Mouse (Mus musculus) embryo, embryonic 10 days (tissue): Measurements from ENCODE around the gene Nags.
A peak's percentile ranks its signal among the peaks of the same experiment; 100 is the strongest.

Source experiments
- DNase-seq: peaks from one replicate; pipeline ENCODE4 v3.0.0-alpha.2; 2015; ENCODE audit warnings: low spot score

The Nags gene

DNA sequence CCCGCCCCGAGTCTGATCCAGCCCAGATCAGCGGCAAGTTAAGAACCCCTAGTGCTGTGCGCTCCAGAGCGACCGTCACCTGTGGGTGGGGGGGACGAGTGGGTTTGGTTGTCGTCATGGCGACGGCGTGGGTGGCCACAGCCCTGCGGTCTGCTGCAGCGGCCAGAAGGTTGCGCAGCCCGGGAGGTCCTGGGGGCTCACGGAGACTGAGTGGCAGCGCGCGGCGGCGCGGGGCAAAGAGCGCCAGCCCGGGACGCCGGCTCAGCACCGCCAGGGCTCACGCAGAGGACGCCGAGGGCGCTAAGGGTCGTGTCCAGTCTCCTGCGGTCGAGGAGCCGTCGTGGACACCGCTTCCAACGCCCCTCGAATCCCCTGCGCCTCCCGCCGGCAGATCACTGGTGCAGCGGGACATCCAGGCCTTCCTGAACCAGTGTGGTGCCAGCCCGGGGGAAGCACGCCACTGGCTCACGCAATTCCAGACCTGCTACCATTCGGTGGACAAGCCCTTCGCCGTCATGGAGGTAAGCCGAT lies at the start of gene Nags:
Nags (plus strand) TSS at position 43 of the 531 bp plus-strand sequence.
- DNase-seq = peak; percentile 9

DNA sequence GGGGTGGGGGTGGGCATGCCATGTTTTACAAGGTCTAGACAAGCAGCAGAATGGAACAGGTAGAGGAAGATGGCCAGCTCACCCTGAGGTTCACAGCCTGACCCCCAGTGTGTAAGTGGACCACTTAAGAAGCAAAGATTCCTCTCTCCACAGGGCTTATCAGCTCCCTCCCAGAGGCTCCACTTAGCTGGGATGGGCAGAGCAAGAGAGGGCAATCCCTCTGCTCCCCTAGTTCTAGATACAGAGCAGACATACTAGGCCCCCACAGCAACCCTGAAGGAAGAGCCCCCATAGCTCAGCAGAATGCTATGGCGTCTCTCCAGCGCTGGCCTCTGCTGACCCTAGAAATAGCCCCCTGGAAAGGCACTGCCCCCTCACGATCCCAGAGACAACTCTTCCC lies 49.6 kb upstream of the Nags start:
- DNase-seq = no peak

DNA sequence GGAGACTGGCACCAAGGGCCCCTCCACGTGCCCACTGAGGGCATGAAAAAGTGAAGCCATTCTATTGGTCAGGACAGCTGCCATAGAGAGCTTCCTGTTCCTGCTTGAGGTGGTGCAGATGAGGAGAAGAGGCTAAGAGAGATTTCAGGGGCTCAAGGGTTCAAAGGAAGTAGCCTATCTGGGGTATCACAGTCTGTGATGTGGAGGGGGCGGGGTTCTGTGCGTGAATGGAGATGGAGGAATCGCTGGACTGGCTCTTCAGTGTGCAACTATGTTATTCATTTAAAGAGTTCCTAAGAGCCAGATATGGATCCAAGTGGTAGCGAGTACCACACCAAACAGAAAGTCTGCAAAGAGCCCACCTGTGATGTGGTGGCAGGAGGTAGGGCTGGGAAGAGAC lies 48.9 kb upstream of the Nags start:
- no peak for DNase-seq

DNA sequence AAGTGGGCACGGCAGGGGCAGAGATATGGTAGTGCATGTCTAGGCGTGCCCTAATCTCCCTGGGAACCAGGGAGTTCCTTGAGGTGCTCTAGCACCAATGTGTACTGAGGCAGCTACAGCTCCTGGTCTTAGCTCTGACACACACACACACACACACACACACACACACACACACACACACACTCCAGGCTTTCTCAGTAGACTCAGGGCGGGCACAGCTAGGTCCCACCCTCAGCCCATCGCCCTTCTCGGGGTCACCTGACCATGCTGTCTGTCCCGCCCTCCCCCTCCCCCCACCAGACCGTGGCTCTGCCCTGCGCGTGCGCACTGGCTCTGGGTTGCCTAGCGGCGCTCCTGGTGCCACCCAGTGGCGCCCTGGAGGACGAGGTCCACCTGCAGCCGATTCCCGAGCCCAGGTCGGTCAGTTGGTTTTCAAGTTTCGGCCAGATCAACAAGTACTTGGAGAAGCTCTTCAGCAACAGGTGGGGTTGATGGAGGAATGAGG lies 48.4 kb upstream of the Nags start:
- DNase-seq = peak; percentile 92

DNA sequence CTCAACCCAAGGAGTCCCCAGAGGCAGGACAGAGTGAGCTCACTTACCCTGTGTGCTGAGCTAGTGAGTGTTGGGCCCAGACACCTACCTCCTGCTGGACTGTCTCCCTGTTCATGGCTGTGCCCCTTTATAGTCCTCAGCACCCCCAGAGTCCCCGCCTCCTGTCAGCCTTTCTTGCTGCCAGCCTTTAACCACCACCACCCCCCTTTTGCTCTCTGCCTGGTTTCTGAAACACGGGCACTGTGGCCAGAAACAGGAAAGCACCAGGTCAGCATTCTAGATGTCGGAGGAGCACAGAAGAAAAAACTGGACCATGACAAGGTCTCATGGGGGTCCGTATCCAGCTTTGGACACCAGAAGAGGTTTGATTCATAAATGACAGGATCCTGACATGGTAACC lies 44.1 kb upstream of the Nags start, which contains the start of gene Ppy:
Ppy (minus strand) TSS at position 101 of the 400 bp plus-strand sequence.
- no peak for DNase-seq

DNA sequence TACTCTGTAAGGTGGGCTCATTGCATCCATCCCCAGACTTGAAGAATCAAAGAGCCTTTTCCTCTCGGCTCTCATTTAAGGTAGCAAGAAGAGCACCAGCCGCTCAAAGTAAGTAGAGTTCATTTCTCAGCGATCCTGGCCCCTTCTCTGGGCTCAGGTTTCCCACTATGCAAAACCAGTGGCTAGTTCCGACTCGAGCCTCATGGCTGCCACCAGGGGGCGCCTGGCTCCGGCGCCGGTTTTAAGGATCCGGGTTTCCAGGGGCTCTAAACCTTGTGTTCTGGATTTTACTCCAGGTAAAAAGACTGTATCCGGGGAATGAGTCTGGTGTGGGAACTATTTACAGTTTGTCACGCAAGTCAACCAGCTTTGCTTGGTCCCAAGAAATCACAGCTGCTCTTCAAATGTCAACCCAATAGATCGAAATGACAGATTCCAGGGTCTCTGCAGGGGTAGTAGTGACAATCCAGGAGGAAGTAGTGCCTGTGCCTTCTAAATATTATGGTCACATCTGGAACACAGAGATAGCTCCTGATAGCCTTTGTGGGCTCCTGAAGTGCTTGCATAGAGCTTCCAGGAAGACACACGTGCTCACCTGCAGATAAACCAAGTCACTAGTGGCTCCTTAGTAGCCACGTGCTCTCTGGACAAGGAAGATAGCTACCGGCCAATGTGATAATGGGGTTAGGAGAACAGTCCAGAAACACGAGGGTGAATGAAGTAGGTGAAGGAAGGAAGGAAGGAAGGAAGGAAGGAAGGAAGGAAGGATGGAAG lies 42.6 kb upstream of the Nags start:
- peak; percentile 74 for DNase-seq

DNA sequence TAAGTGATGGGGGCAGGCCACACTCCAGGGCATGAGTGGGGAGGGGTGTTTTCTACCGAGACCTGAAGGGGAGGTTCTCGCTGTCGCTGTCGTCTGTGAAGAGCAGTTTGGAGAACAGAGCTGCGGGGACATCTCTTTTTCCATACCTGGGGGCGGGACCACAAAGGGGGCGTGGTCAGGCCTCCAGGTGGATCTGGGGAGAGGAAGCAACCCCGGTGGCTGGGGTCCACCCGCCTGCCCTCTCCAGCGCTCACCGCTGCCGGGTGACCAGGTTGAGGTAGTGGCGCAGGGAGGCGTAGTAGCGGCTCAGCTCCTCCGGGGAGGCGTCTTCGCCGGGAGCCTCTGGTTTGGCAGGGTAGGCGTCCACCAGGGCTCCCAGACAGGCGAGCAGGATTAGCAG lies 38.4 kb upstream of the Nags start:
- DNase-seq = no peak

DNA sequence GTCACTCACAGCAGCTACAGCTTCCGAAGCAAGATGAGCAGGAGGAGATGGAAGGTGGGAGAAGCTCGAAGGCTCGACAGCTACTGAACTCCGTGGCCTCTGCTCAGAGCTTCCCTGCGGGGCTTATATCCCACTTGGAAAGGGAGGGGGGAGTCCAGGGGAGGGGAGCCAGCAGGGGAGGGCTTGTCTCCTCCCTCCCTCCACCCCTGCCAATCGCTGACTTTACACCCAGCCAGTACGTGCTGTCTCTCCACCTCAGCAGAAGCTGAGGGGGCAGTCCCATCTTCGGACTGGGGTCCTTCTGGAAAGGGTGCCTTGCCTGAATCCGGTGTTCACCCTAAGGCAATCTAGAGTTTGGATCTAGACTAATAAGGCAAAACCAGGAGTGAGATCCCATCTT lies 37.6 kb upstream of the Nags start, which contains the start of gene Pyy:
Pyy (minus strand) TSS at position 101 of the 400 bp plus-strand sequence.
- DNase-seq = no peak

DNA sequence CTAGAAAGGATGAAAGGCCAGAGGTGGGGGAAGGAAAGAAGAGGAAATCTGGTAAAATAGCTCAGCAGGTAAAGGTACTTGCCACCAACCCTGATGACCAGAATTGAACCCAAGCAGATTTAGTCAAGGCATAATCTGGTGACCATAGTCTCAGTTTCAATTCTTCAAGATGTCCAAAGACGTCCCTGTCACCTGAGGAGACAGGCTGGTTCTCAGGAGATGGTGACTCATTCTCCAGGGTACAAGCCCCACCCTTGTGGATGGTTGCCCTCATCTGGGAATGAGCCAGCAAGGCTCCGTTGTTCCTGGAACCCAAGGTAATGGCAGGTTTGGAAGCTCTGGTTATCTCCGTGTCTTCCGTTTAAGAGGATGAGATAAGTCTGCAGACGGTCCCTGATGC lies 33.7 kb upstream of the Nags start:
- DNase-seq = no peak

DNA sequence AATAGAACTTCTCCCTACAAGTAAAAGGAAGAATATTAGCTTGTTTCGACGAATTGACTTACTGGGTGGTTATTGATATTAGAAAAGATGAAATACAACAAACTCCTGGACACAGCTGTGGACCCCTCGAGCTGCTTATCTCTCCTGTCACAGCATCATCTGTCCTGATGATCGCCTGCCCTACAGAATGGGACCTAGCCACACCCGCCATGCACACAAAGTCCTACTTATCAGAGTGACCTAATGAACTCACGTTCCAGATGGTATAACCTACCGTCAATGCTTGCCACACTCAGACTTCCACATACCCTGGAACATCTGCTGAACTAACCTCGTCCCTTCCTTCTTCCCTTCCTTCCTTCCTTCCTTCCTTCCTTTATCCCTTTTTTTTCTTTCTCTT lies 29.1 kb upstream of the Nags start:
- no peak for DNase-seq

DNA sequence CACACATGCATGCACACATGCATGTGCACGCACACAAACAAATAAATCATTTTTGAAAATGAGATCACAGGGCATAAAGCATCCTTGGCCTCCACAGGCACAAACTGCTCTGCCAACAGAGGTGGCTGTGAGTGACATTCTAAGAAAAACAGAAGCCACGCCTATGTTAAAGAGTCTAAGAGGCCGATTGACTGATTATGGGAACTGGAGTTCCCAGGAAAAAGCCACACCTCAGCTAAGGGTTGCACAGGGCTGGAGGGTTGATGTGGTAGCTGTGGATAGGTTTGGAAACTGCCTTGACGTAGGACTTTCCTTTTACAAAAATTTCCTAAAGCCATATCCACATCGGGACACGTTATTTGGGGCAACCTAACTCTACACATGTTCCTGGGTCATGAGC lies 27.9 kb upstream of the Nags start:
- no peak for DNase-seq

DNA sequence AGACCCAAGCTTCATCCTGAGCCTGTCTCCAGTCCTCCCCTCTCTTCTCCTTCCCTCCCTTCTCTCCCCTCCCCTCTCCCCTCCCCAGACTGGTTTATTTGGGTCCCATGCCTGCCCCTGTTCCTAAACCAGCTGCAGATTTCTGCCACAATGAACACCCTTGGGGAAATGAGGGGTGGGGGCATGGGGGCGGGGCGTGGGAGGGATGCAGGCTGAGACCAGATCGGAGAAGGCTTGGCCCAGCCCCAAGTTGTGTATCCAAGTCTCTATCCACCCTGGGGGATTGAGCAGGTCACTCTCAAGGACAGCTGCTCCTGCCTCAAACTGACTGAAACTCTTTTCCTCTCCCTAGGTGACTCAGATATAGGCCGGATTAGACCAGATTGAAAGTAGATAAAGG lies 10.8 kb upstream of the Nags start:
- DNase-seq = no peak

DNA sequence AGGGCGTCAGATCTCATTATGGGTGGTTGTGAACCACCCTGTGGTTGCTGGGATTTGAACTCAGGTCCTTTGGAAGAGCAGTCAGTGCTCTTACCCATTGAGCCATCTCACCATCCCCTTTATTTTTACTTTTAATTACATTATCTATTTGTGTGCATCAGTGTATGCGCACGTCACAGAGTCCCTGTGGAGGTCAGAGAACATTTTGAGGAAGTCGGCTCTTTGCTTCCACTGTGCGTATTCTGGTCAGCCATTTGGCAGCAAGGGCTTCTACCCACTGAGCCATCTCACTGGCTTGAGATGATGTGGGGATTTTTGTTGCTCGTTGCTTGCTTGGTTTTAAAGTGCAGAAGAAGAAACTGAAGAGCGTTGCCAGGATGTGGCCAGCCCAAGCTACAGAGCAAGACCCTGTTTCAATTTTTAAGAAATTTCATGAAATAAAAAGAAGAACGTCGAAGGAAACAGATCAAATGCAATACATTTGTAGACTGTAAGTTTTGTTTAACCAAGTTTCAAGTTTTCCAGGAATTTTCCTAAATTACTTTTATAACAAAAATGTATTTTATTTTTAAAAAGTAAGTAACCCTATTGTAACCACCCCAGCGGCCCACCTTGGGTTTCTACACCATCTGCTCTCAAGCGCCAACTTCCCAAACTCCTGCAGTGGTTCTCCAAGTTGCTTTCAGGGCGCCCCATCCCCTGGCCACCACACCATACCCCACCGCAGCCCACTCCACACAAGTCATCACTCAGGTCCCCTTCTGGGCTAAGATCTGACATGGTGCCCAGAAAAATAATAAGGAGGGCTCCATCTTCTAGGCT lies 7.5 kb upstream of the Nags start:
- DNase-seq = no peak

DNA sequence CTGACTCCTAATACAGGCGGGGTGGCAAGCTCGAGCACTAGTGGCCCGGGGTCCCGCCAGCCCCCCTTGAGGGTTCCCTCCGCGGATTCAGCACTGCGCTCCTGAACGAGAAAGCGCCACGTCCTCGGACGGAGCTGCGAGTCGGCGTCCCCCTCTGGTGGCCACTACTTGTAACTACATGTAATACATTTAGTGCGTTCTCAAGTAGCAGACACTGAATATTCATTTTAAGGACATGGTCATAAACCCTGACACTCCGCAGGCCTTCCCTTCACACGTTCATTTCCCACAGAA lies 6.9 kb upstream of the Nags start:
- DNase-seq = peak; percentile 90

DNA sequence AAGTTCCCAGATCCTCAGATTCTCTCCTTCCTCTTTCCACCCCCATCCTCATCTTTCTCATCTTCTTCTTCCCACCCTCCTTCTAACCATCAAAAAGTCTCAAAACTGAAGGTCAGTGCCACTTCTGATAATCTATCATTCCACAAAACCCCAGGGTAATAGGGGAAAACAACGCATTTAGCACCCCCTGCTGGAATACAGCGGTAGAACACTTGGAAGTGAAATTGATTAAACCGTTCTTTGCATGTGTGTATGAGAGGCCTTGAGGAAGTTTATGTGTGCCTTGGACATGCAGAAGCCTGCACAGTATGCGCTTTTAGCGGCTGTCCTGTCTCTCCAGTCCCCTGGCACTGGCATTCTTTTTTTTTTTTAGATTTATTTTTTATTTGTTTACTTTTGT lies 4.8 kb upstream of the Nags start:
- peak; percentile 81 for DNase-seq

DNA sequence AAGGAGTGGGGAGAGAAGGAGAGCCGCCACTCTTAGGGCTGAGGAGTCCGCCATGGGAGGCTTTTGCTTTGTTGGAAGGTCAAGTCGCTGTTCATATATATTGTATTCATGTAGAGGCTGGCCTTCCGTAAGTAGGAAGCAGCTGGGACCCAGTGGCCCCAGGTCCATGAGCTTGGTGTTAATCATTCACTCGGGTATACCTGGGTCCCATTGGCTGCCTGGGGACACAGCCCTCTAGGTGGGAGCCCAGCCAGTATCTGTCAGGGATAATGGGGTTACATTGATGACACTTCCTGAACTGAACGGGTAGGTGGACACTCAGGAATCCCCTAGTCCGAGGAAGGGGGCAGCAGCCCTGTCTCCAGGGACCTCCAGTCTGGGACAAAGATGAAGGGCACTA lies 3.0 kb upstream of the Nags start:
- no peak for DNase-seq

DNA sequence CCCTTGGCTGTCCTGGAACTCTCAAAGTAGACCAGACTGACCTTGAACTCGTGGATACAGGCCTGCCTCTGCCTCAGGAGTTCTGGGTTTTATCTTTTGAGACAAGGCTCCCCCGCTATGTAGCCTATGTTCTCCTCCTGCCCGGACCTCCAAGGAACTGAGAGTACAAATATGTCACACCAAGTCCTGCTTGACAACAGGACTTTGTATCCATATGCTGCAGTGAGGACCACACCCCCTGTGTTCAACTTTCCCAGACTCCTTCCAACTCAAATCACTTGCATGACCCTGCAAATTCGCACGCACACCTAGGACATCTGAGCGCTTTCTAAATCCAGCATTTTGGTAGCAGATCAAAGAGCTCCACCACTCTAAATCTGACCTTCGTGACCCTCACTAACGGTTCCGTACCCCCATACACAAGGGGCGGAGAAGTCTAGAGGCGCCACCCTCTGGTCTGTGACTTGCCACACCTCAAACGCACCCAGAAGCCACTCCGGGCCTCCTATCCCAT lies 299 bp upstream of the Nags start:
- peak; percentile 15 for DNase-seq

DNA sequence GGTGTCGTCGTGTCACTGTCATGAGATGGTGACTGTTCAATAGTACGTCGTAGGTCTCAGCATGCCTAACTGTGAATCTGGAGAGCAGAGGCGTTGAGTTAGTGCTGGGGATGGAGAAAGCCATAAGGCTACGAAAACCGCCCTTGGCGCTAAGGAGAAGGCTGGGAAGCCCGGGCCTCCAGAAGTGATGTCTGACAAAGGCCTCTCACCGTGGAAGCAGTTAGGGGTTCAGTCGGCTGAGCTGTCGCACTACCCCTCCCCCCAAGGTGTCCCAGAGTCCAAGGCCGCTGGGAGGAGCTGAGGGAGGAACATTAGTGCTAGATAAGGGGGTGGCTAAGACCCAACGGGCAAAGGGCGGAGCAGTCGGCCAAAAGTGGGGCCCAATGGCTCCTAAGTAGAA lies 692 bp downstream of the Nags start:
- peak; percentile 41 for DNase-seq

DNA sequence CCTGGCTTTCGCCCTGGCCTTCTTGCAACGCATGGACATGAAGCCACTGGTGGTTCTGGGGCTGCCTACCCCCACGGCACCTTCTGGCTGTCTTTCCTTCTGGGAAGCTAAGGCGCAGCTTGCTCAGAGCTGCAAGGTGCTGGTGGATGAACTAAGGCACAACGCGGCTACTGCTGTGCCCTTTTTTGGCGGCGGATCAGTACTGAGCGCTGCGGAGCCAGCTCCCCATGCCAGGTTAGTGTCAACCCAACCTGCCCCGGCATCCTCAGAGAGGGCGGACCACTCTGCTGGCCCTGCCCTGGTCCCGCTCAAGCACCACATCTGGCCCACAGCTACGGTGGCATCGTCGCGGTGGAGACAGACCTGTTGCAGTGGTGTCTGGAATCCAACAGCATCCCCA lies 1.2 kb downstream of the Nags start:
- DNase-seq = peak; percentile 11

DNA sequence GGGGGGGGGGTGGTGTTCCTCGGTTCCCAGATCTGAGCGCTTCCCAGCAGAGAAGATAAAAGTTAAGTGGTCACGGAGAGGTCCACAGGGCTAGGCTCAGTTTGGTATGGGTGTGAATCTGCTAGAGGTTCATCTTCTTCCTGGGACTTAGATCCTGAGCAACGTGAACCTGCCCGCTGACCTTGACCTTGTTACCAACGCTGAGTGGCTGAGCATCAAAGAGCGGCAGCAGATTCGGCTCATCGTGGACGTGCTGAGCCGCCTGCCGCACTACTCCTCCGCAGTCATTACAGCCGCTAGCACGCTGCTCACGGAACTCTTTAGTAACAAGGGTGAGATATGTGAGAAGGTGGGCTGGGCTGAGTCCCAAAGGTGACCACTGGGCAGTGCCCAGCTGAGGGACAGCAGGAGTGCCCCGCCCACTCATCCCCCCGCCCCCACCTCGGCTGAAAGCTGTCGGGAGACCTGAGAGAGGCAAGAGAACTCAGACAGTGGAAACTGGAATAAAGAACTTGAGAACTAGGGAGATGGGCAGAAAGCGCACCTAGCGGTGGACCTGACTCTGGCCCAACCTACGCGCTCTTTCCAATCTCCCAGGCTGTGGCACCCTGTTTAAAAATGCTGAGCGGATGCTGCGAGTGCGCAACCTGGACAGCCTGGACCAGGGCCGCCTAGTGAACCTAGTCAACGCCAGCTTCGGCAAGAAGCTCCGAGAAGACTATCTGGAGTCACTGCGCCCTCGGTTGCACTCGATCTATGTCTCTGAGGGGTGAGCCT lies 2.1 kb downstream of the Nags start:
- DNase-seq = peak; percentile 35

DNA sequence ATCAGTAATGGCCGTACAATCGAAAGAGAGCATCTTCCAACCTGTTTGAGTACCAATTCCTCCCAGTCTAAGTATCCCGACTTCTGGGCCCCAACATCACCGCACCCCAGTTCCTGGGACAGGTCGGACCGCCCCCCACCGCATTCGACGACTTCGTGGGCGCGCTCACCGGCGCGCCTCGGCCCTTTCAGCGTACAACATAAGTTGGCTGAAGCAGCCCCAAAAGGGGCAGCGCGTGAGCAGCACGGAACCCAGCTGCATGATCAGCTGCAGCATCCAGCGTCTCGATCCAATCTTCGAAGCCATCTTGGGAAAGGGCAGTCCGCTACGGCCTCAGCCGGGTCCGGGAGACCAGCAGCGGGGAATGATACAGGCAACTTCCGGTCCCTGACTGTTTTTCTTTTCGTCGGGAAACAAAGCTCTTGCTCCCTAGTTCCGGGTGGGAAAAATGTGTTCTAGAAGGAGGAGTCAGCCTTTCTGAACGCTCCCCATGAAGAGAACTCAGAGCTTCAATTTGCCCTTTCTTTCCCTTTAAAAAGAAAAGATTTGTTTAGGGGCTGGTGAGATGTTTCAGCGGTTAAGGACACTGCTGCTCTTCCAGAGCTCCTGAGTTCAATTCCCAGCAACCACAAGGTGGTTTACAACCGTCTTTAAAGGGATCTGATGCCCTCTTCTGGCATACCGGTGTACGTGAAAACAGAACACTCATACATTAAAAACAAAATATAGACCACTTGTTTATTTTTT lies 10.9 kb downstream of the Nags start, which contains the start of gene Tmem101:
Tmem101 (minus strand) TSS at position 366 of the 747 bp plus-strand sequence.
- DNase-seq = peak; percentile 95
